Mouse (Mus musculus) neural tube, embryonic 15.5 days (tissue): ENCODE data around the gene 4921539E11Rik. TPM values are rescaled to one million over a fixed set of nuclear protein-coding genes. Genes with fewer than 3 reads are reported as not detected.

ENCODE experiments used
- ATAC-seq: fragments of 200-750 bp; cut with Nextera tagmentation; 2 replicates; pipeline ENCODE4 v1.8.0; 2017; ENCODE audit warnings: mild to moderate bottlenecking, moderate TSS enrichment, moderate library complexity; ENCODE audit not compliant: low FRiP score
- H3K27ac ChIP-seq: fragments of 300-500 bp; sonication (generic); replicated peaks from 2 replicates; pipeline ENCODE4 v1.5.1; 2015; ENCODE audit warnings: mild to moderate bottlenecking, inconsistent platforms
- H3K27me3 ChIP-seq: fragments of 300-500 bp; sonication (generic); replicated peaks from 2 replicates; pipeline ENCODE4 v1.6.1; 2015; ENCODE audit warnings: inconsistent platforms
- H3K36me3 ChIP-seq: fragments of 300-500 bp; sonication (generic); 2 replicates; pipeline ENCODE4 v1.6.1; 2015; ENCODE audit warnings: inconsistent platforms
- H3K4me1 ChIP-seq: fragments of 300-500 bp; sonication (generic); 2 replicates; pipeline ENCODE4 v1.6.1; 2015; ENCODE audit warnings: inconsistent platforms
- H3K4me2 ChIP-seq: fragments of 300-500 bp; sonication (generic); 2 replicates; pipeline ENCODE4 v1.6.1; 2015; ENCODE audit warnings: inconsistent platforms, mild to moderate bottlenecking, moderate library complexity
- H3K4me3 ChIP-seq: fragments of 300-500 bp; sonication (generic); replicated peaks from 2 replicates; pipeline ENCODE4 v1.5.1; 2015; ENCODE audit warnings: mild to moderate bottlenecking, inconsistent platforms
- H3K9ac ChIP-seq: fragments of 300-500 bp; sonication (generic); replicated peaks from 2 replicates; pipeline ENCODE4 v1.6.1; 2015; ENCODE audit warnings: mild to moderate bottlenecking, inconsistent platforms
- H3K9me3 ChIP-seq: fragments of 300-500 bp; sonication (generic); replicated peaks from 2 replicates; pipeline ENCODE4 v1.6.1; 2016; ENCODE audit warnings: inconsistent platforms
- WGBS: fragments of 180-500 bp; shearing (Covaris S2); methylation state at CpG from one replicate; pipeline ENCODE4 v1.1.7; 2015; ENCODE audit warnings: mixed read lengths; 5-methylcytosine and 5-hydroxymethylcytosine counted together
- polyA plus RNA-seq: library from polyadenylated mRNA; unstranded; fragments of >200 nt; fragmentation: Nextera tagmentation; extraction: Ambion mirVana; gene quantifications from 2 replicates; pipeline ENCODE4 v1.2.1, GENCODE M21; 2015

Gene 4921539E11Rik
- polyA plus RNA-seq, 1 experiment from 2014 or later = not detected

DNA sequence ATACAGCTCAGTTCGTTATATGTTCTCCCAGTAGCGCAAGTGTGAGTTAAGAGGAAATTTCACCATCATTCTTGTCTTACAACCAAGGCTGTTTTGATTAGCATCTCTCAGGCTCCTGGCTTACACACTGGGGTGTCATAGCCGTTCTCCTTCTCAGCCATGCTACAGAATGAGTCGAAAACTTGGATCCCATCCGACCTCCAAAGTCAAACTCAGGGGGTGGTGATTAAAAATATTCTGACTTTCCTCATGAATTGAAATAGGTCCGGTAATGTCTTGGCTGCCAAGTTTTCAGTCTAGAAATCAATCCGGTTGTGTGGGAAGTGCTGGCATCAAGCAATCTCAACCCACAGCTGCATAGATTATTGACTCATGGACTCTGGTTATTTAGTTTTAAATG lies 2.3 kb downstream of the 4921539E11Rik start:
- 91% methylated on average over 7 of the region's 7 CpGs for WGBS
- no peak for ATAC-seq

DNA sequence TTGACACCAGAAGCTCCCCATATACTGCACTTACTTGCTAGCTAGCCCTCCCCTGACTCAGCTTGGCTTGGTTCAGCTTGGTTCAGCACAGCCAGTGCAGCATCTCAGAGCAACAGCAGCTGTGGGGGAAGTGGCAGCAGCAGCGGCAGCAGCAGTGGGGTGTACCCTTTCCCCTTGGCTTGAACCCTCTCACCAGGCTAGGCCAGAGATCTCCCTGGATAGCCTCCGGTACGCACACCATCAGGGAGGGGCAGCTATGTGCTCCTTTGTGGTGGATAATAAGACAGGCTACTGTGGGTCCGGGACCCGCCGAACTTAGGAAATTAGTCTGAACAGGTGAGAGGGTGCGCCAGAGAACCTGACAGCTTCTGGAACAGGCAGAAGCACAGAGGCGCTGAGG lies 17.6 kb downstream of the 4921539E11Rik start:
- Histone ChIP-seq H3K4me1 (no peaks in the 10 kb centered on the region), H3K9ac (no peak overlapping the region), H3K27ac (no peak overlapping the region), H3K4me3 (no peak overlapping the region), H3K36me3 (no peaks in the 10 kb centered on the region), H3K4me2 (no peak overlapping the region), H3K27me3 (no peaks in the 10 kb centered on the region), H3K9me3 (no peaks in the 10 kb centered on the region)
- ATAC-seq = no peak
- 83% methylated on average over 7 of the region's 8 CpGs for WGBS

More for the DNA sequence above, 2.3 kb downstream of the 4921539E11Rik start:
- H3K9ac ChIP-seq = no peak overlapping the region
- no peaks in the 10 kb centered on the region for H3K9me3 ChIP-seq
- no peaks in the 10 kb centered on the region for H3K27me3 ChIP-seq
- H3K36me3 ChIP-seq = no peaks in the 10 kb centered on the region
- no peak overlapping the region for H3K4me2 ChIP-seq
- no peaks in the 10 kb centered on the region for H3K4me1 ChIP-seq
- H3K4me3 ChIP-seq = no peak overlapping the region
- no peak overlapping the region for H3K27ac ChIP-seq

DNA sequence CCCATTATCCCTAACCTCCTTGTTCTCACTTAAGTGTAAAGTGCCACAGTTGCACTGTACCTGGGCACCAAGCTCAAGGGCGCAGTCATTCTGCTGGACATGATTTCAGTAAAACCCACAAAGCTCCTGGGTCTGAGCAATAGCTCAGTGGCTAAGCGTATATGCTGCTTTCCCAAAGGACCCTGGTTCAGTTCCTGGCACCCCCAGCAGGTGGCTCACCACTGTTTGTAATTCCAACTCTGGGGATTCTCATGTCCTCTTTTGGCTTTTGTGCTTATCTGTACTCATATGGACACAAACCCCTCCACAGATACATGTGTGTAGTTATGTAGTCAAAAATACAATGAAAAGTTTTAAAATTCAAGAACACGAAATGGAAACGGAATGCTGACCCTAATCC lies 21.3 kb downstream of the 4921539E11Rik start:
- no peak overlapping the region for H3K4me3 ChIP-seq
- no peak overlapping the region for H3K9ac ChIP-seq
- no peaks in the 10 kb centered on the region for H3K4me1 ChIP-seq
- no peak overlapping the region for H3K27ac ChIP-seq
- no peaks in the 10 kb centered on the region for H3K27me3 ChIP-seq
- WGBS = 86% methylated on average over 4 of the region's 4 CpGs
- no peaks in the 10 kb centered on the region for H3K9me3 ChIP-seq
- H3K36me3 ChIP-seq = no peaks in the 10 kb centered on the region
- no peak for ATAC-seq
- H3K4me2 ChIP-seq = no peak overlapping the region

DNA sequence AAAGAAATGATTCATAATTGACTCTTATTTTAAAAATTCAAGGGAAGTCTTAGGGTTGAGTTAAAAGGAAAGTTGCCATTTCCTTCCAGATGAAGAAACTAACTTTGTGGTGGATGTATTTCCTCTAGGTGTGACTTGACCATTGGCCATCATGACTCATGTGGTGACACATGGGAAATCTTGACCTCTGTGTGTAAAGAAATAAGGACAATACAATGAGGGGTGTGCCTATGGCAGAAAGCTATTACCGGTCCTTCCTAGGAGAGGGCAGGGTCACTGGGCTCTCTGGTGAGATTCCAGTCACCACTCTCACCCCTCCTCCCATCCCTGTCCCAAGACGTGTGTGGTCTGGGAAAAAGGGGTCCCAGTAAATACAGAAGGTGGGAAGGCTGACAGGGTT lies 25.5 kb downstream of the 4921539E11Rik start:
- H3K4me2 ChIP-seq = no peak overlapping the region
- H3K4me3 ChIP-seq = no peak overlapping the region
- peaks cover 10% of the 10 kb centered on the region; the same call in 1 of the 2 replicates for H3K4me1 ChIP-seq
- H3K9ac ChIP-seq = no peak overlapping the region
- no peaks in the 10 kb centered on the region for H3K9me3 ChIP-seq
- ATAC-seq = no peak
- 46% methylated on average over 2 of the region's 2 CpGs for WGBS
- no peaks in the 10 kb centered on the region for H3K27me3 ChIP-seq
- H3K36me3 ChIP-seq = no peaks in the 10 kb centered on the region
- no peak overlapping the region for H3K27ac ChIP-seq

DNA sequence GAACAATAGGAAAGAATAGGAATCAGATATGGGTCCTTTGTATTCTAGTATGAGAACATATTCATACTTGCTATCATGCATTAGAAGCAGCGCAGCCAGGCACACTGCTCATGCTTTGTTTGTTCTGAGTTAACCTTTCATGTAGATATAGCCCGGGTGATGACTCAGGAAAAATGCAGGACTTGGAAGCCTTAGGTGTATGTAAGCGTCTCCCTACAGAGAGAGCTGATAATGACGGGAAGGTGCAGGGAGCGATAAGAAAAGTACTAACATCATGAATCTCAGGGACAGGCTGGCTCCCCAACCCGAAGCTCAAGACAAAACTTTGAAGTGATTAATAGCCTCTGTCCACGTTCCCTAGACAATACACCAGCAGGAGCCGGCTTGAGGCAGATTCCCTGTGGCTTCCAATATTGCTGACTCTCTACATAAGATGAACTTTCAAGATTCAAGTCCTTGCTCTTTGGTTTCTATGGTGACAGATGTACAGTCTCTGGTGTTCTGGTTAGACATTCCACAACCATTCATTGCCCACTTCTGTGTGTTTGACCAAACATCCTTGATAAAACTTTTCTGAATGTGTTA lies 26.8 kb downstream of the 4921539E11Rik start:
- Histone ChIP-seq H3K4me2 (no peak overlapping the region), H3K27ac (no peak overlapping the region), H3K4me1 (peaks cover 10% of the 10 kb centered on the region; the same call in 1 of the 2 replicates), H3K36me3 (no peaks in the 10 kb centered on the region), H3K9ac (no peak overlapping the region), H3K9me3 (no peaks in the 10 kb centered on the region), H3K27me3 (no peaks in the 10 kb centered on the region), H3K4me3 (no peak overlapping the region)
- WGBS = 16% methylated on average over 8 of the region's 8 CpGs
- ATAC-seq = no peak

DNA sequence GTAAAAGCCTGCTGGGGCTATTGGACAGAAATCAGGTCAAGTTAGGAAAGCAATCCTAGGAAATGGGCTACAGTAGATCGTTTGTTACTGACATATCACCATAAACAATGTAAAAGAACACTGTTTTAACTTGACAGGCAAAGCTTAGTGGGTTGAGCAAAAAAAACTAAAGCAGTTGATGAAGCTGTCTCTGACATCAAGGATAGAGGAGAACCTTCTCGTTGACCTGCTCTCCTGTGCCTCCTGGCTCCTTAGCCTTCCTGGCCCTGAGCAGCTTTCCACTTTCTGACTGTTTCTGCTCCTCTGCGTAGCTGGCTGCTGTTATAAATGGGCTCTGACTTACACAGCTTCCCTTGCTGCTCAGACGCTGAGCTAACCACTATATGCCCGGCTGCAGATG lies 27.3 kb downstream of the 4921539E11Rik start:
- 40% methylated on average over 5 of the region's 5 CpGs for WGBS
- Histone ChIP-seq H3K4me3 (no peak overlapping the region), H3K9ac (no peak overlapping the region), H3K36me3 (no peaks in the 10 kb centered on the region), H3K9me3 (no peaks in the 10 kb centered on the region), H3K4me2 (no peak overlapping the region), H3K4me1 (peaks cover 10% of the 10 kb centered on the region; the same call in 1 of the 2 replicates), H3K27ac (no peak overlapping the region), H3K27me3 (no peaks in the 10 kb centered on the region)
- no peak for ATAC-seq

DNA sequence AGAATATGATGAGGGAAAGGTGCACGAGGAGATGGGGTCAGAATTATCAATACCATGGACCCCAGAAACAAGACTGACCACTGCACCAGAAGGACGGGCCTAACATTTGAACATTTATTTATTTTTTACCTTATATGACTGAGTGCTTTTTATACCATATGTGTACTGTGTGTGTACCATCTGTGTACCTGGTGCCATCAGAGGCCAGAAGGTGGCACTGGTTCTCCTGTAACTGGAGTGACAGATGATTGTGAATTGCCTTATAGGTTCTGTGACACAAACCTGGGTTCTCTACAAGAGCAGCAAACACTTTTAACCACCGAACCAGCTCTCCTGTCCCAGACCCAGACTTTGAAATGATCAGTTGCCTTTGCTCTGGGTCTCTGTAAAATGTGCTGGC lies 31.8 kb downstream of the 4921539E11Rik start:
- Histone ChIP-seq H3K4me1 (peaks cover 7% of the 10 kb centered on the region; the same call in 1 of the 2 replicates), H3K9me3 (no peaks in the 10 kb centered on the region), H3K27ac (no peak overlapping the region), H3K9ac (no peak overlapping the region), H3K4me3 (no peak overlapping the region), H3K27me3 (no peaks in the 10 kb centered on the region), H3K4me2 (no peak overlapping the region), H3K36me3 (no peaks in the 10 kb centered on the region)
- WGBS = 84% methylated on average over 3 of the region's 3 CpGs
- ATAC-seq = no peak

DNA sequence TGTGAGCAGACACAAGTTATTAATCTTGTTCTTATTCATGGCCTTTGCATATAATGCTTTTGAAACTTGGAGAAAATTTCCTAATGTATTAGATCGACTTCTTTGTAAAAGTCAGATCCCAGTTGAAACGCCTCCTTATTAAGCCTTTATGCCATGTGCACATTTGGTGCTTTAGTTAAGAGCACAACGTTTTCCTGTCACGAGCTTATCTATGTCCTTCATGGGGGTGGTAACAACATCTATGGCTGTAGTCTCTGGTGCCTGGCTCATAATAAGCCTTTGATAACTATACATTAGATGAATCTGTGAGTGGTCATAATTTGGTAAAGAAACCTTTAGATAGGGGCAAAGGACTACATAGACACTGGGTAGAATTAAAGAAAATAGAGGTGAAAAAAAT lies 36.8 kb downstream of the 4921539E11Rik start:
- Histone ChIP-seq H3K9ac (no peak overlapping the region), H3K4me1 (no peaks in the 10 kb centered on the region), H3K36me3 (no peaks in the 10 kb centered on the region), H3K4me3 (no peak overlapping the region), H3K27me3 (no peaks in the 10 kb centered on the region), H3K27ac (no peak overlapping the region), H3K4me2 (no peak overlapping the region), H3K9me3 (no peaks in the 10 kb centered on the region)
- 89% methylated on average over 4 of the region's 4 CpGs for WGBS
- no peak for ATAC-seq

DNA sequence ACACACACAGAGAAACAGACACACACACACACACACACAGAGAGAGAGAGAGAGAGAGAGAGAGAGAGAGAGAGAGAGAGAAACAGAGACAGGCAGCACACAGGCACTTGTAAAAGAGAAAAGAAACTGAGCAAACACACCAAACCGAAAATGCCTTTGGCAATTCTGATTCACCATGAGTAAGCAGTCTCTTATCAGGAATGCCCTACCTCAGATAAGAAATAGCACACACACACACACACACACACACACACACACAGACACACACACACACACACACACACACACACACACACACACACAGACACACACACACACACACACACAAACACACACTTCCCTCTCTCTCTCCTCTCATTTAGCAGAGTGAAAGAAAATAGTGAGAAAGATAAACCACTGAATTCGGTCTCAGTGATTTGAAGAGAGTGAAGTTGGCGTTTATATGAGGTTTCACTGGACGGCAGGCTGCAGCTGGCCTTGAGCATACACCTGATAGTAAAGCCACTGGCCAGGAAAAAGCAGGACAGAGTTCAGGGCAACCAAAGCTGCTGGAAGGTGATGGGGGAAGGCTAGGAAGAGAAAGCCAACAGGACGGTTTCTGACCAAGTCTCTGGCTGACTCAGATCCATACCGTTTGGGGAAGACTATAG lies 41.1 kb downstream of the 4921539E11Rik start:
- H3K4me3 ChIP-seq = no peak overlapping the region
- H3K27me3 ChIP-seq = no peaks in the 10 kb centered on the region
- no peaks in the 10 kb centered on the region for H3K9me3 ChIP-seq
- H3K4me2 ChIP-seq = no peak overlapping the region
- no peak overlapping the region for H3K27ac ChIP-seq
- no peaks in the 10 kb centered on the region for H3K36me3 ChIP-seq
- no peak overlapping the region for H3K9ac ChIP-seq
- no peaks in the 10 kb centered on the region for H3K4me1 ChIP-seq
- WGBS = 71% methylated on average over 6 of the region's 6 CpGs
- no peak for ATAC-seq

DNA sequence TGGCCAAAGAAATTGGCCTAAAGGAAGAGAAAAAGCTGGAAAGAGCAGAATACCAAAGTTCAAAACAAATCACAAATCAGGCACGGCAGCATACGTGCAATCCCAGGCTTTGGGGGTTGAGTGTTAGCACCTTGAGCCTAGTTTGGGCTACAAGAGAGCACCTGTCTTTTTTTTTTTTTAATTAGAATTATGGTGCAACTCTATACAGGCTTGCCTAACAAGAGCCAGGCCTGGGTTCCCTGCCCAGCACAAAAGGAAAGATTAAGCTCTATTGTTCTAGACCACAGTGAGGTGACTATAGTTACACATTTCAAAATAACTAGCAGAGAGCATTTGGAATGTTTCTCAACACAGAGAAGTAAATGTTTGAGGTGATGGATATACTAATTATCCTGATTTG lies 42.9 kb downstream of the 4921539E11Rik start:
- H3K9me3 ChIP-seq = no peaks in the 10 kb centered on the region
- no peaks in the 10 kb centered on the region for H3K4me1 ChIP-seq
- no peak overlapping the region for H3K27ac ChIP-seq
- no peaks in the 10 kb centered on the region for H3K27me3 ChIP-seq
- no peak for ATAC-seq
- H3K9ac ChIP-seq = no peak overlapping the region
- H3K4me3 ChIP-seq = no peak overlapping the region
- no peak overlapping the region for H3K4me2 ChIP-seq
- no peaks in the 10 kb centered on the region for H3K36me3 ChIP-seq
- WGBS = 93% methylated on average over 2 of the region's 2 CpGs

DNA sequence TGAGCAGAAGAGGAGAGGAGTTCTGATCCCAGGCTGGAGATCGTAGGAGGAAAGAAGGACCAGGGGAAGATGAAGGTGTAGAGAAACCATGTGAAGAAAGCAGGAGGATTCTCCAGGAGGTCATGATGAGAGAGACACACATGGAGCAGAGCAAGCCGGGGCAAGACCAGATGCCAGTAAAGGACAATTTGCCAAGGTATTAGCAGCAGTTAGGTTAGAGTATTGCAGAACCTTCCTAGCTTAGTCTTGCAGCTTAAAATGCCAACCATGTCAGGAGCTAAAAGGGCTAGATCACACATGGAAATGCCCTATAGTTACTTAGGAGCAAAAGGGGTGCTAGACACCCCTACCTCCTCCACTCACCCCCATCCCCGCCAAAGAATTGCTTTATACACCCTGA lies 43.4 kb downstream of the 4921539E11Rik start:
- Histone ChIP-seq H3K27ac (no peak overlapping the region), H3K9ac (no peak overlapping the region), H3K27me3 (no peaks in the 10 kb centered on the region), H3K4me2 (no peak overlapping the region), H3K9me3 (no peaks in the 10 kb centered on the region), H3K4me1 (no peaks in the 10 kb centered on the region), H3K36me3 (no peaks in the 10 kb centered on the region), H3K4me3 (no peak overlapping the region)
- WGBS = 89% methylated on average over 3 of the region's 3 CpGs
- no peak for ATAC-seq

DNA sequence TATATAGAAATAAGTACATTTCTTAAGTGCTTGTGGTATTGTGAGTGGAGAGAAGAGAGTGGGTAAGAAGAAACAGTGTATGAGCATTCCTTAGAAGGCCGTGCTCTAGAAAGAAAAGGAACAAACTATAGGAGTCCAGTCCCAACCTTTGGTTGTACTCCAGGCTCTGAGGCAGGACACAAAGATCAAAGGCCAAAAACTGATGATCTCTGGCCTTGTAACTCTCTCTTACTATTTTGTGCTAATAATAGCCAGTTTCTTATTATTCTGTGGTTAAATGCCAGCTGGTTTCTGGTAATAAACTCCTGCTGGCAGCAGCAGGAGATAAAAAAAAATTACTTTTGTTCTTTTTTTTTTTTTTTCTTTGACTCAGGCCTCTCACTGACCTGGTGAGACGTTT lies 58.5 kb downstream of the 4921539E11Rik start:
- Histone ChIP-seq H3K4me3 (no peak overlapping the region), H3K27ac (no peak overlapping the region), H3K27me3 (no peaks in the 10 kb centered on the region), H3K36me3 (no peaks in the 10 kb centered on the region), H3K9ac (no peak overlapping the region), H3K9me3 (no peaks in the 10 kb centered on the region), H3K4me2 (no peak overlapping the region), H3K4me1 (no peaks in the 10 kb centered on the region)
- no peak for ATAC-seq
- WGBS = 43% methylated on average over 2 of the region's 2 CpGs
